Mouse (Mus musculus) liver, embryonic 16.5 days (tissue): ENCODE data around the gene Slc43a2. TPM values are rescaled to one million over a fixed set of nuclear protein-coding genes. Genes with fewer than 3 reads are reported as not detected.
A peak's percentile ranks its signal among the peaks of the same experiment; 100 is the strongest.
"Not testable (repeated sequence)": the region's sequence is repeated elsewhere in the genome, so short reads cannot be mapped to it uniquely, and the experiment has no call there.

Experiments used
- ATAC-seq: fragments of 200-750 bp; cut with Nextera tagmentation; 2 replicates; pipeline ENCODE4 v1.8.0; 2017; ENCODE audit warnings: low read depth, mild to moderate bottlenecking, moderate number of reproducible peaks, moderate library complexity
- H3K27ac ChIP-seq: fragments of 300-500 bp; sonication (generic); 2 replicates; pipeline ENCODE4 v1.5.1; 2014; ENCODE audit warnings: mild to moderate bottlenecking, low read length
- H3K27me3 ChIP-seq: fragments of 300-500 bp; sonication (generic); 2 replicates; pipeline ENCODE4 v1.6.1; 2014; ENCODE audit warnings: low read depth, low read length, mixed read lengths; ENCODE audit not compliant: control insufficient read depth, insufficient read depth
- H3K36me3 ChIP-seq: fragments of 300-500 bp; sonication (generic); 2 replicates; pipeline ENCODE4 v1.6.1; 2014; ENCODE audit warnings: mild to moderate bottlenecking; ENCODE audit not compliant: control insufficient read depth, insufficient read depth
- H3K4me1 ChIP-seq: fragments of 300-500 bp; sonication (generic); 2 replicates; pipeline ENCODE4 v1.6.1; 2014; ENCODE audit warnings: low read depth, low read length, mixed read lengths; ENCODE audit not compliant: control insufficient read depth
- H3K4me2 ChIP-seq: fragments of 300-500 bp; sonication (generic); 2 replicates; pipeline ENCODE4 v1.6.1; 2014; ENCODE audit warnings: low read depth, low read length, mixed read lengths
- H3K4me3 ChIP-seq: fragments of 300-500 bp; sonication (generic); 2 replicates; pipeline ENCODE4 v1.5.1; 2014; ENCODE audit warnings: low read depth, mild to moderate bottlenecking, low read length
- H3K9ac ChIP-seq: fragments of 300-500 bp; sonication (generic); 2 replicates; pipeline ENCODE4 v1.6.1; 2014; ENCODE audit warnings: low read depth, low read length
- H3K9me3 ChIP-seq: fragments of 300-500 bp; sonication (generic); replicated peaks from 2 replicates; pipeline ENCODE4 v1.6.1; 2016; ENCODE audit warnings: low read length; ENCODE audit not compliant: control insufficient read depth
- WGBS: fragments of 180-500 bp; shearing (Covaris S2); extraction: QIAGEN DNeasy Blood & Tissue Kit; methylation state at CpG from one replicate; pipeline ENCODE4 v1.1.7; 2014; ENCODE audit not compliant: insufficient replicate concordance; 5-methylcytosine and 5-hydroxymethylcytosine counted together
- polyA plus RNA-seq: library from polyadenylated mRNA; unstranded; fragments of >200 nt; fragmentation: Nextera tagmentation; extraction: Ambion mirVana; gene quantifications from 2 replicates; pipeline ENCODE4 v1.2.1, GENCODE M21; 2015

Slc43a2 gene
- polyA plus RNA-seq, 1 experiment from 2014 or later = 4.5 TPM

DNA sequence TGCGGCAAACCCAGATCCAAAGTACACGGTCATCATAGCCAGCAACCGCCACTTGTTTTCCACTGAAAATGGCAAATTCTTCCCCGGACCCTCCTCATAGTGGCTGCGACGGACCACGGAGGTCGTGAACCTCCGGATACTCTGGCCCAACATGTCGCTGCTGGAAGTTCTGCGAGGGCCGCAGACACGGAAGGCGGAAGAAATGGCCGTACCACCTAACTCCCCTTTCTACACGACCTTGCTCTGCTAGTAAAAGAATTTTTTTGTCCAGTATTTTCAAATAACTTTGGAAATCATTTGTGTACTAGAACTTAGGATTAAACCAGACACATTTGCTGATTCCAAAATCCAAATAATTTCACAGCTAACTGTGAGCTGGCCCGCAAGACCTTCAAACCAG lies 68.3 kb downstream of the Slc43a2 start:
- Histone ChIP-seq H3K36me3 (peaks cover 11% of the 10 kb centered on the region), H3K4me1 (peaks cover 18% of the 10 kb centered on the region)
- not testable (repeated sequence) for H3K4me3 ChIP-seq, H3K27me3 ChIP-seq, H3K9ac ChIP-seq, H3K27ac ChIP-seq, H3K4me2 ChIP-seq, H3K9me3 ChIP-seq, ATAC-seq
- 92% methylated on average over 16 of the region's 17 CpGs for WGBS

DNA sequence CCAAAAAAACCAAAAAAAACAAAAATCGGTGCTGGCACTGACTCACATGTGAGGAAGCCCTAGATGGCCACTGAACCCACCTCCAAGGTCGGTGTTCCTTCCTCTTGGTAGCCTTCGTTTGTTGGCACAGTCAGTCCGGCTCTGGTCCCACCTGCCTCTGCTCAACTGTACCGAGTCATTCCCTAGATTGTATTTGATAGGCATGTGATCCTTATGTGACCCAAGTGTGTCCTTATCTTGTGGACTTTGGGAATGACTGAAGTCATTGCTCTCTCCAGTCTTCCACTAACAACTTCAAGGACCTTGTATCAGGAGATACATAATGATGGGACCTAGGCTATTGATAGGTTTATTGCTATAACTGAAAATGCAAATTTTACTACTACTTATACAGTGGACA lies 73.3 kb downstream of the Slc43a2 start:
- Histone ChIP-seq H3K27ac (no peak overlapping the region), H3K27me3 (no peaks in the 10 kb centered on the region), H3K4me2 (no peak overlapping the region), H3K4me3 (no peak overlapping the region), H3K9ac (no peak overlapping the region), H3K36me3 (peaks cover 16% of the 10 kb centered on the region), H3K4me1 (no peaks in the 10 kb centered on the region), H3K9me3 (no peaks in the 10 kb centered on the region)
- no peak for ATAC-seq
- 69% methylated on average over 5 of the region's 5 CpGs for WGBS

GRCm38 (mm10) chr11:75605318-75605717 lies 73.8 kb downstream of the Slc43a2 start:
- Histone ChIP-seq H3K27ac (no peak overlapping the region), H3K9ac (no peak overlapping the region), H3K4me3 (no peak overlapping the region), H3K4me2 (no peak overlapping the region), H3K27me3 (no peaks in the 10 kb centered on the region), H3K4me1 (no peaks in the 10 kb centered on the region), H3K36me3 (peaks cover 14% of the 10 kb centered on the region), H3K9me3 (no peaks in the 10 kb centered on the region)
- WGBS = 22% methylated on average over 1 of the region's 1 CpGs
- no peak for ATAC-seq

DNA sequence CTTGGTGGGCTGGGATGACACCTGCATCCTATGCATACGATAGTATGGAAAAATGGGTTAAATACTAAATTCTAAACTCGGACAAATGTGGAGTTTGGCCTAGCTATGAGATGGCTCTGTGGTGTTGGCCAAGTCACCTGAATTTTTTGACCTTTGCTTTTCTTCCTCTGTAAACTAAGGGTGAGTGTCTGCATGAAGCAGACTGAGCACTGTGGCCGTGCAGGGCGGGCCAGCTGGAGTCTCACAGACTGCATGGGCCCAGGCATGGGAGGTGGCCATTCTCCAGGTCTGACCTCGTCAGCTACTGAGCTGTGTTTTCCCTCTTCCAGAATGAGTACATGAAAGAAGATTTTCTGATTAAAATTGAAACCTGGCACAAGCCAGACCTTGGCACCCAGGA lies 77.3 kb downstream of the Slc43a2 start:
- peaks cover 5% of the 10 kb centered on the region; the same call in 1 of the 2 replicates for H3K36me3 ChIP-seq
- WGBS = 80% methylated on average over 5 of the region's 5 CpGs

DNA sequence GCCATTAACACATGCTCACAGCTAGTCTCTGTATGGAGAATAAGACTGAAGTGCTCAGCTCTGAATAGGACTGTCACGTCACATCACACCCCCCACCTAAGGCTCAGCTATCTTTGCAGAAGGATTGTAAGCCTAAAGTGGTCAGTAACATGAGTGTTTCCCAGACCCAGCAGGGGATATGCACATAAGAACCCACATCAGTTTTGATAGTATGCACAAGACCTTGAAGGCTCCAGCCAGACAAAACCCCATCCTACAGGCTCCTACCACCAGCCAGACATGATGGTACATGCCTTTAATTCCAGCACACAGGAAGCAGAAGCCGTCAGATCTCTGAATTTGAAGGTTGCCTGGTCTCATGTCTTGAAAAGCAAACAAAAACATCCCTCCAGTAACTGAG lies 78.5 kb downstream of the Slc43a2 start:
- 64% methylated on average over 2 of the region's 2 CpGs for WGBS
- H3K4me1 ChIP-seq = no peaks in the 10 kb centered on the region
- H3K27me3 ChIP-seq = no peaks in the 10 kb centered on the region
- H3K9ac ChIP-seq = no peak overlapping the region
- ATAC-seq = no peak
- H3K4me2 ChIP-seq = no peak overlapping the region
- no peak overlapping the region for H3K27ac ChIP-seq
- H3K36me3 ChIP-seq = peaks cover 8% of the 10 kb centered on the region
- no peaks in the 10 kb centered on the region for H3K9me3 ChIP-seq
- H3K4me3 ChIP-seq = no peak overlapping the region

More for the DNA sequence above, 77.3 kb downstream of the Slc43a2 start:
- no peak overlapping the region for H3K4me3 ChIP-seq
- ATAC-seq = no peak; the same call in 1 of the 2 replicates
- no peaks in the 10 kb centered on the region for H3K9me3 ChIP-seq
- no peaks in the 10 kb centered on the region for H3K27me3 ChIP-seq
- no peak overlapping the region for H3K4me2 ChIP-seq
- H3K27ac ChIP-seq = no peak overlapping the region
- H3K9ac ChIP-seq = no peak overlapping the region
- H3K4me1 ChIP-seq = no peaks in the 10 kb centered on the region

DNA sequence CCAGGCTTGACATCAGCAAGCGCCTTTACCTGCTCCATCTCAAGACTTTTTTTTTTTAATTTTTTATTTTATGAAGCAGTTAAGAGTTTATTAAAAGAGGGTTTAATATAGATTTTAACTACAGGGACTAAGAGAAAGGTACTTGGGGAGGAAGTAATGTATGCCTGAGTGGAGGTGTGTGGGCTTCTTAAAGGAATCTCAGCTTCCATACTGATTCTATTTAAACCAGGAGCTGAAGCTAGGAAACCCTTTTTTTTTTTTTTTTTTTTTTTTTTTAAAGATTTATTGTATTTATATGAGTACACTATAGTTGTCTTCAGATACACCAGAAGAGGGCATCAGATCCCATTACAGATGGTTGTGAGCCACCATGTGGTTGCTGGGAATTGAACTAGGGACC lies 83.3 kb downstream of the Slc43a2 start:
- ATAC-seq = no peak
- H3K36me3 ChIP-seq = peaks cover 3% of the 10 kb centered on the region
- no peaks in the 10 kb centered on the region for H3K9me3 ChIP-seq
- H3K4me3 ChIP-seq = no peak overlapping the region
- no peak overlapping the region for H3K9ac ChIP-seq
- H3K4me2 ChIP-seq = no peak overlapping the region
- no peaks in the 10 kb centered on the region for H3K27me3 ChIP-seq
- no peaks in the 10 kb centered on the region for H3K4me1 ChIP-seq
- 87% methylated on average over 1 of the region's 1 CpGs for WGBS
- no peak overlapping the region for H3K27ac ChIP-seq

- H3K27me3 ChIP-seq = no peaks in the 10 kb centered on the region
- peaks cover 4% of the 10 kb centered on the region for H3K36me3 ChIP-seq
- H3K9me3 ChIP-seq = no peaks in the 10 kb centered on the region
- no peak overlapping the region for H3K4me2 ChIP-seq
- no peak overlapping the region for H3K27ac ChIP-seq
- ATAC-seq = peak; percentile 60
- WGBS = 59% methylated on average over 2 of the region's 2 CpGs
- H3K4me1 ChIP-seq = no peaks in the 10 kb centered on the region
- H3K4me3 ChIP-seq = no peak overlapping the region
- H3K9ac ChIP-seq = no peak overlapping the region
These were observed 84.1 kb downstream of the Slc43a2 start for GRCm38 (mm10) chr11:75615556-75615955.

GRCm38 (mm10) chr11:75619133-75619532 lies 87.6 kb downstream of the Slc43a2 start:
- ATAC-seq = no peak
- H3K4me1 ChIP-seq = no peaks in the 10 kb centered on the region; the same call in 1 of the 2 replicates
- WGBS = 66% methylated on average over 5 of the region's 5 CpGs
- no peak overlapping the region for H3K27ac ChIP-seq
- H3K36me3 ChIP-seq = peaks cover 12% of the 10 kb centered on the region
- H3K4me2 ChIP-seq = no peak overlapping the region
- no peak overlapping the region for H3K9ac ChIP-seq
- H3K4me3 ChIP-seq = no peak overlapping the region
- no peaks in the 10 kb centered on the region for H3K27me3 ChIP-seq
- H3K9me3 ChIP-seq = no peaks in the 10 kb centered on the region

- Histone ChIP-seq H3K27me3 (no peaks in the 10 kb centered on the region), H3K36me3 (peaks cover 9% of the 10 kb centered on the region), H3K9ac (no peak overlapping the region), H3K4me1 (peaks cover 4% of the 10 kb centered on the region; the same call in 1 of the 2 replicates), H3K4me2 (no peak overlapping the region), H3K4me3 (no peak overlapping the region), H3K27ac (no peak overlapping the region), H3K9me3 (no peaks in the 10 kb centered on the region)
- WGBS = 75% methylated on average over 12 of the region's 12 CpGs
- ATAC-seq = no peak
These were observed 88.8 kb downstream of the Slc43a2 start for GRCm38 (mm10) chr11:75620136-75620780.
